Mouse (Mus musculus) limb, embryonic 12.5 days (tissue): ENCODE results near the gene Nfkb1. TPM values are rescaled to one million over a fixed set of nuclear protein-coding genes. Genes with fewer than 3 reads are reported as not detected.

Experiments
- ATAC-seq: fragments of 200-750 bp; cut with Nextera tagmentation; 2 replicates; pipeline ENCODE4 v1.8.0; 2017; ENCODE audit warnings: low read depth, moderate TSS enrichment; ENCODE audit not compliant: insufficient number of reproducible peaks, insufficient read depth, low FRiP score, low TSS enrichment
- H3K27ac ChIP-seq: fragments of 300-500 bp; sonication (generic); 2 replicates; pipeline ENCODE4 v1.5.1; 2016; ENCODE audit warnings: mild to moderate bottlenecking, moderate library complexity
- H3K27me3 ChIP-seq: fragments of 300-500 bp; sonication (generic); 2 replicates; pipeline ENCODE4 v1.6.1; 2016; ENCODE audit warnings: mild to moderate bottlenecking, moderate library complexity
- H3K36me3 ChIP-seq: fragments of 300-500 bp; sonication (generic); 2 replicates; pipeline ENCODE4 v1.6.1; 2016; ENCODE audit warnings: mild to moderate bottlenecking, moderate library complexity
- H3K4me1 ChIP-seq: fragments of 300-500 bp; sonication (generic); replicated peaks from 2 replicates; pipeline ENCODE4 v1.6.1; 2016
- H3K4me2 ChIP-seq: fragments of 300-500 bp; sonication (generic); 2 replicates; pipeline ENCODE4 v1.6.1; 2016; ENCODE audit warnings: mild to moderate bottlenecking, moderate library complexity
- H3K4me3 ChIP-seq: fragments of 300-500 bp; sonication (generic); replicated peaks from 2 replicates; pipeline ENCODE4 v1.5.1; 2016; ENCODE audit warnings: mild to moderate bottlenecking
- H3K9ac ChIP-seq: fragments of 300-500 bp; sonication (generic); replicated peaks from 2 replicates; pipeline ENCODE4 v1.6.1; 2016; ENCODE audit warnings: mild to moderate bottlenecking, moderate library complexity
- H3K9me3 ChIP-seq: fragments of 300-500 bp; sonication (generic); 2 replicates; pipeline ENCODE4 v1.6.1; 2016; ENCODE audit warnings: mild to moderate bottlenecking, moderate library complexity
- WGBS: fragments of 180-500 bp; shearing (Covaris S2); methylation state at CpG from one replicate; pipeline ENCODE4 v1.1.7; 2016; 5-methylcytosine and 5-hydroxymethylcytosine counted together
- polyA plus RNA-seq: library from polyadenylated mRNA; unstranded; fragments of >200 nt; fragmentation: Nextera tagmentation; extraction: Ambion mirVana; gene quantifications from 2 replicates; pipeline ENCODE4 v1.2.1, GENCODE M21; 2016

Nfkb1 gene
- polyA plus RNA-seq, 1 experiment from 2014 or later: 16.8 TPM

- 89% methylated on average over 15 of the region's 15 CpGs for WGBS
- Histone ChIP-seq H3K9ac (no peak overlapping the region), H3K4me3 (no peak overlapping the region), H3K4me2 (no peak overlapping the region), H3K27me3 (no peaks in the 10 kb centered on the region), H3K27ac (no peak overlapping the region), H3K36me3 (no peaks in the 10 kb centered on the region), H3K4me1 (no peaks in the 10 kb centered on the region; the same call in 1 of the 2 replicates), H3K9me3 (no peaks in the 10 kb centered on the region)
- no peak for ATAC-seq
Observed at GRCm38 (mm10) chr3:135726023-135726422, 34.7 kb upstream of the Nfkb1 start.

GRCm38 (mm10) chr3:135722104-135722503 is 30.8 kb upstream of the Nfkb1 start:
- no peak overlapping the region for H3K4me3 ChIP-seq
- no peaks in the 10 kb centered on the region for H3K9me3 ChIP-seq
- no peak overlapping the region for H3K4me2 ChIP-seq
- no peaks in the 10 kb centered on the region for H3K36me3 ChIP-seq
- no peak overlapping the region for H3K27ac ChIP-seq
- ATAC-seq: no peak
- no peak overlapping the region for H3K9ac ChIP-seq
- H3K27me3 ChIP-seq: no peaks in the 10 kb centered on the region
- 82% methylated on average over 2 of the region's 2 CpGs for WGBS
- H3K4me1 ChIP-seq: no peaks in the 10 kb centered on the region; the same call in 1 of the 2 replicates

GRCm38 (mm10) chr3:135719969-135720368 is 28.6 kb upstream of the Nfkb1 start:
- ATAC-seq: no peak
- no peaks in the 10 kb centered on the region for H3K27me3 ChIP-seq
- no peaks in the 10 kb centered on the region for H3K36me3 ChIP-seq
- H3K4me1 ChIP-seq: no peaks in the 10 kb centered on the region
- no peak overlapping the region for H3K4me3 ChIP-seq
- H3K9ac ChIP-seq: no peak overlapping the region
- no peak overlapping the region for H3K27ac ChIP-seq
- H3K4me2 ChIP-seq: no peak overlapping the region
- WGBS: 96% methylated on average over 3 of the region's 3 CpGs
- H3K9me3 ChIP-seq: no peaks in the 10 kb centered on the region

- no peak overlapping the region for H3K4me3 ChIP-seq
- no peak overlapping the region for H3K27ac ChIP-seq
- 80% methylated on average over 6 of the region's 6 CpGs for WGBS
- no peaks in the 10 kb centered on the region for H3K4me1 ChIP-seq
- no peaks in the 10 kb centered on the region for H3K9me3 ChIP-seq
- ATAC-seq: no peak
- H3K9ac ChIP-seq: no peak overlapping the region
- no peaks in the 10 kb centered on the region for H3K27me3 ChIP-seq
- H3K36me3 ChIP-seq: no peaks in the 10 kb centered on the region
- H3K4me2 ChIP-seq: no peak overlapping the region
Observed at GRCm38 (mm10) chr3:135719179-135719532, 27.8 kb upstream of the Nfkb1 start.

- Histone ChIP-seq H3K9ac (no peak overlapping the region), H3K4me3 (no peak overlapping the region), H3K9me3 (no peaks in the 10 kb centered on the region), H3K4me1 (no peaks in the 10 kb centered on the region), H3K36me3 (no peaks in the 10 kb centered on the region), H3K4me2 (no peak overlapping the region), H3K27me3 (no peaks in the 10 kb centered on the region), H3K27ac (no peak overlapping the region)
- ATAC-seq: no peak
- WGBS: 67% methylated on average over 6 of the region's 6 CpGs
Observed at GRCm38 (mm10) chr3:135718323-135719178, 27.2 kb upstream of the Nfkb1 start.

GRCm38 (mm10) chr3:135713016-135713950 is 21.9 kb upstream of the Nfkb1 start:
- H3K27me3 ChIP-seq: no peaks in the 10 kb centered on the region
- 41% methylated on average over 3 of the region's 4 CpGs for WGBS

GRCm38 (mm10) chr3:135711613-135712012 is 20.3 kb upstream of the Nfkb1 start:
- no peak for ATAC-seq
- 86% methylated on average over 4 of the region's 4 CpGs for WGBS
- H3K36me3 ChIP-seq: no peaks in the 10 kb centered on the region

More at GRCm38 (mm10) chr3:135713016-135713950, 21.9 kb upstream of the Nfkb1 start:
- H3K9me3 ChIP-seq: no peaks in the 10 kb centered on the region
- no peak overlapping the region for H3K27ac ChIP-seq
- H3K9ac ChIP-seq: no peak overlapping the region
- H3K36me3 ChIP-seq: no peaks in the 10 kb centered on the region
- H3K4me1 ChIP-seq: no peaks in the 10 kb centered on the region
- no peak overlapping the region for H3K4me3 ChIP-seq
- no peak for ATAC-seq
- no peak overlapping the region for H3K4me2 ChIP-seq

GRCm38 (mm10) chr3:135711040-135711570 is 19.8 kb upstream of the Nfkb1 start:
- Histone ChIP-seq H3K4me3 (no peak overlapping the region), H3K4me1 (no peaks in the 10 kb centered on the region), H3K27ac (no peak overlapping the region), H3K9me3 (no peaks in the 10 kb centered on the region), H3K4me2 (no peak overlapping the region), H3K36me3 (no peaks in the 10 kb centered on the region), H3K9ac (no peak overlapping the region), H3K27me3 (no peaks in the 10 kb centered on the region)
- ATAC-seq: no peak
- WGBS: 92% methylated on average over 9 of the region's 9 CpGs

More at GRCm38 (mm10) chr3:135711613-135712012, 20.3 kb upstream of the Nfkb1 start:
- Histone ChIP-seq H3K9me3 (no peaks in the 10 kb centered on the region), H3K4me3 (no peak overlapping the region), H3K27me3 (no peaks in the 10 kb centered on the region), H3K4me1 (no peaks in the 10 kb centered on the region), H3K27ac (no peak overlapping the region), H3K9ac (no peak overlapping the region), H3K4me2 (no peak overlapping the region)

- 61% methylated on average over 2 of the region's 2 CpGs for WGBS
- no peak overlapping the region for H3K4me3 ChIP-seq
- H3K4me2 ChIP-seq: no peak overlapping the region
- peaks cover 8% of the 10 kb centered on the region for H3K4me1 ChIP-seq
- H3K9me3 ChIP-seq: no peaks in the 10 kb centered on the region
- ATAC-seq: no peak
- 0 out of 2 replicates have a peak, but pooled peaks cover 2% of the 10 kb centered on the region for H3K27me3 ChIP-seq
- no peaks in the 10 kb centered on the region for H3K36me3 ChIP-seq
- H3K27ac ChIP-seq: no peak overlapping the region
- H3K9ac ChIP-seq: no peak overlapping the region
Observed at GRCm38 (mm10) chr3:135703307-135703706, 12.0 kb upstream of the Nfkb1 start.

- Histone ChIP-seq H3K36me3 (no peaks in the 10 kb centered on the region), H3K4me1 (peaks cover 8% of the 10 kb centered on the region), H3K4me2 (no peak overlapping the region), H3K27me3 (0 out of 2 replicates have a peak, but pooled peaks cover 2% of the 10 kb centered on the region), H3K9me3 (no peaks in the 10 kb centered on the region), H3K27ac (no peak overlapping the region), H3K9ac (no peak overlapping the region), H3K4me3 (no peak overlapping the region)
- ATAC-seq: no peak
- WGBS: 91% methylated on average over 5 of the region's 5 CpGs
Observed at GRCm38 (mm10) chr3:135702658-135703057, 11.3 kb upstream of the Nfkb1 start.
